Mouse (Mus musculus) limb, embryonic 10.5 days (tissue): ENCODE results near the gene Marveld3. TPM values are rescaled to one million over a fixed set of nuclear protein-coding genes. Genes with fewer than 3 reads are reported as not detected.

Experiments
- DNase-seq: peaks from one replicate; pipeline ENCODE4 v3.0.0-alpha.2; 2017; ENCODE audit warnings: low spot score
- H3K27ac ChIP-seq: fragments of 300-500 bp; sonication (generic); 2 replicates; pipeline ENCODE4 v1.5.1; 2016; ENCODE audit warnings: mild to moderate bottlenecking
- H3K27me3 ChIP-seq: fragments of 300-500 bp; sonication (generic); 2 replicates; pipeline ENCODE4 v1.6.1; 2016; ENCODE audit warnings: low read depth, mild to moderate bottlenecking; ENCODE audit not compliant: poor library complexity, severe bottlenecking
- H3K36me3 ChIP-seq: fragments of 300-500 bp; sonication (generic); 2 replicates; pipeline ENCODE4 v1.6.1; 2016; ENCODE audit warnings: mild to moderate bottlenecking, moderate library complexity
- H3K4me1 ChIP-seq: fragments of 300-500 bp; sonication (generic); 2 replicates; pipeline ENCODE4 v1.6.1; 2016
- H3K4me3 ChIP-seq: fragments of 300-500 bp; sonication (generic); 2 replicates; pipeline ENCODE4 v1.5.1; 2016; ENCODE audit warnings: mild to moderate bottlenecking, moderate library complexity
- H3K9me3 ChIP-seq: fragments of 300-500 bp; sonication (generic); replicated peaks from 2 replicates; pipeline ENCODE4 v1.6.1; 2016; ENCODE audit warnings: mild to moderate bottlenecking
- WGBS: fragments of 180-500 bp; shearing (Covaris S2); methylation state at CpG from one replicate; pipeline ENCODE4 v1.1.7; 2016; 5-methylcytosine and 5-hydroxymethylcytosine counted together
- polyA plus RNA-seq: library from polyadenylated mRNA; unstranded; fragments of >200 nt; fragmentation: Nextera tagmentation; extraction: Ambion mirVana; gene quantifications from 2 replicates; pipeline ENCODE4 v1.2.1, GENCODE M21; 2016

Marveld3 gene
- polyA plus RNA-seq, 1 experiment from 2014 or later = 0.89 TPM

DNA sequence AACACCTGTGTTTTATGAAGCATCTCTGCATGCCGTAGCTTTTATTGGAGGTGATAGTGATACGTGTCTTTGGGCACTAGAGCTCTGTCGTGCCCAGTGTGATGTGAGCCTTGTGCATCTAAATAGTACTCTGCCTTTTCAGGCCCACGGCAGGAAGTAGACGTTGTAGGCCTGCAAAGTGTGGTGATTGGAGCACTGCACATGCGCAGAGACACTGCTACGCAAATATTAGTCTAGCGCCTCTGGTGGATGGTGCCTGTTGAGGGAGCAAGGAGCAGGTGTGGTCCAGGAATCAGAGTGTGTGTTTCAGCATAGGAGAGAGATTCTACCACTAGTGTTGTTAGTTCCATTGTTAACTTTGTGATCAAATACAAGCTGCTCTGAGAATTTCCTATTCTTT, 27.1 kb upstream of the Marveld3 start:
- no peak for DNase-seq
- no peak overlapping the region for H3K27ac ChIP-seq
- 91% methylated on average over 8 of the region's 8 CpGs for WGBS
- H3K9me3 ChIP-seq = no peaks in the 10 kb centered on the region
- H3K4me3 ChIP-seq = no peak overlapping the region
- H3K36me3 ChIP-seq = no peaks in the 10 kb centered on the region
- H3K27me3 ChIP-seq = no peaks in the 10 kb centered on the region
- H3K4me1 ChIP-seq = no peaks in the 10 kb centered on the region

DNA sequence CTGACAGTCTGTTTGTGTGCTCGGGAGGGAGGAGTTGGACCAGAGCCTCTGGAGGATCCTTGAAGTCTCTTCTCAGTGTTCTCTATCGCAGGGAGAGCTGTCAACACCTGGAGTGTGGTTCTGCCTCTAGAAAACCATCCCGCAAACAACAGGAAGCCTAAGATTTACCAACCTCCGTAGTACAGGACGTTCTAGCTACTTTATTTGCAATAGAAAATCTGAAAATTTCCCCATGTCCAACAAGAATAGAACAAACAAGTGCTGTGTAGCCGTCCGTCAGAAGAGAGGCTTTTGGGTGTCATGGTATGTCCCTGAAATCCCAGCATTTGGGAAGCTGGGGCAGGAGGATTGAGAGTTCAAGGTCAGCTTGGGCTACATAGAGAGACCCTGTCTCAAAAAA, 25.8 kb upstream of the Marveld3 start:
- Histone ChIP-seq H3K27me3 (no peaks in the 10 kb centered on the region), H3K36me3 (no peaks in the 10 kb centered on the region), H3K4me3 (no peak overlapping the region), H3K9me3 (no peaks in the 10 kb centered on the region), H3K4me1 (no peaks in the 10 kb centered on the region), H3K27ac (no peak overlapping the region)
- DNase-seq = no peak
- 86% methylated on average over 7 of the region's 7 CpGs for WGBS

DNA sequence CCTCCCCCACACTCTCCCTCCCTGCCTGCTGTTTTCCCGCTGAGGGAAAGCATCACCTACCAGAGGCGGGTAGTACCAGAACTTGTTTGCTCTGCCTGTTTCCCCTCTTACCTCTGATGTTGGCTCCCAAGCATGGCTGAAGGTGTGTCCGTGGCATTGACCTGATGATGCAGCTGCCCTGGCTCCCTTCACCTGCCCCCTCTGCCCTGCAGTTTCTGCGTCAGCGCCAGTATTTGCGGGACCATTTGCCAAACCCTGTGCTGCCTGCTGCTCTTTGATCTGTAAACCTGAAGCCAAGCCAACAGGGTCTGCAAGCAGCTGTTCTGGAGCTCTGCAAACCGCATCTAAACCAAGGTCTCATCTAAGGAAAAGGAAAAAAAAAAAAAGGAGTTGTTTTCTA, 24.4 kb upstream of the Marveld3 start:
- WGBS = 67% methylated on average over 7 of the region's 7 CpGs
- Histone ChIP-seq H3K4me1 (no peaks in the 10 kb centered on the region), H3K27ac (no peak overlapping the region), H3K9me3 (no peaks in the 10 kb centered on the region), H3K4me3 (no peak overlapping the region), H3K27me3 (no peaks in the 10 kb centered on the region), H3K36me3 (no peaks in the 10 kb centered on the region)
- no peak for DNase-seq

DNA sequence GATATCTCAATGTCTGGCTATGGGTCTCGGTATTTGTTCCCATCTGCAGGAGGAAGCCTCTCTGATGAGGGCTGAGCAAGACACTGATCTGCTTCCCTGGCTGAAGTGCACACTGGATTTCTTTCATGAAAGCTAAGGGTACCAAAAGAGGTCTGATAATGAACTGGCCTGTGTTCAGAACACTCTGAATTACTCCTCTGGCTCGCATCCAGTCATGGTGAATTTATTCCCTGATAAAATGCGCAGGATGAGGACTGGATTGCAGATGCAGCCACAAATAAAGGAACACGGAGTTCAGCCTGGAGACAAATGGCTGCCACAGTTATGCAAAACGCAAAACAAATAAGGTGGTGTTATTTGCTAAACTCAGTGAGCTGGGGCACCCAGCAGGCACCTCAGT, 21.9 kb upstream of the Marveld3 start:
- Histone ChIP-seq H3K36me3 (no peaks in the 10 kb centered on the region), H3K4me3 (no peak overlapping the region), H3K9me3 (no peaks in the 10 kb centered on the region), H3K4me1 (no peaks in the 10 kb centered on the region), H3K27ac (no peak overlapping the region), H3K27me3 (no peaks in the 10 kb centered on the region)
- DNase-seq = no peak
- WGBS = 46% methylated on average over 5 of the region's 5 CpGs

DNA sequence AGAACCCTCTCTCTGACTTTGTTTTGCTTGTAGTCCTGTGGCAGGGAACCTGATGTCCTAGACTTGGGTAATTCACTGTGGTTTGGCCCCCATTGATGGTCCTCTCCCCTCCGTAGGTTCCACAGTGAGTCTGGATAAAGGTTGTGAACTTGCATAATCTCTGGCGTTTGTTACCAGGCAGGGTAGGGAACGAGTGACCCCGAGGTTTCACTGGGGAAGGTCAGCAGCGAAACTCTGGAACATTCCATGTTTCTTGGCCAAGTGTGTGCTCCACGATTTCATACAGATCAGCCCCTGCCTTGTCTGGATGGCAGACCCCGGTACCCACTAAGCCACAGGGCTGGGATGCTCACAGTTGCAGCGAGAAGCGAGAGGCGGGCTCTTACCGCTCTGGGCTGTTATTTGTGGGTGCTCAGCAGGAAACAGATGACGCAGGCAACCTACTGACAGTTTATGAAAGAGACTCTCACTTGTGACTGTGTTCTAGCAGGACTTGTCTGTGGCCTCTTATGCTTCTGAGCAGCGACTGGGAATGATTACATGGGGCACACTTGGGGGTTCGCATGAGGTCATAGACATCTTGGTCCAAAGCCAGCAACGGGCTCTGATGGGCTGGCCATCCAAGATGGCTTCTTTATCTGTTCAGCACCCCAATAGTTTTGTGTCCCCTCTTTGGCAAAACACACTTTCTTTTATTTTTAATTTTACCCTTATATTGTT, 20.5 kb upstream of the Marveld3 start:
- no peaks in the 10 kb centered on the region for H3K27me3 ChIP-seq
- H3K4me1 ChIP-seq = no peaks in the 10 kb centered on the region
- H3K36me3 ChIP-seq = no peaks in the 10 kb centered on the region
- no peak for DNase-seq
- H3K27ac ChIP-seq = no peak overlapping the region
- no peak overlapping the region for H3K4me3 ChIP-seq
- no peaks in the 10 kb centered on the region for H3K9me3 ChIP-seq
- 84% methylated on average over 15 of the region's 15 CpGs for WGBS

DNA sequence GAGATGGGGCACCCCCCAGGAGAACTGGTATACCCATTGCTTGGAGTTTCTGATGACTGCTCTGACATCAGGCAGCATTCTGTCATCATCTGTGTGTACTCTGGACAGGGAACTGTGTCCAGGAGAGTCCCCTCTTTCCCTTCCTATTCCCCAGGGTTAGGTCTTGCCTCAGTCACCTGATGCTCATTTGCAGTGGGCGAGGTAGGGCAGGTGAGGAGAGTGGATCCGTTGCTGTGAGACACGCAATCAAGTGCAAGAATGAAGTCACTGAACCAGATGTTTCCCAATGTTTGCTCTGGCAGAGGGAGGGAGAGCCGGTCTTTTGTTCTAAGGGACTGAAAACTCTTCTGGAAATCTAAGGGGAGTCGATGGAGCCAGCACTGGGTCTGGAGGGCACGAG, 17.3 kb upstream of the Marveld3 start:
- no peaks in the 10 kb centered on the region for H3K4me1 ChIP-seq
- H3K4me3 ChIP-seq = no peak overlapping the region
- WGBS = 87% methylated on average over 6 of the region's 6 CpGs
- H3K36me3 ChIP-seq = no peaks in the 10 kb centered on the region
- DNase-seq = no peak
- no peak overlapping the region for H3K27ac ChIP-seq
- H3K27me3 ChIP-seq = no peaks in the 10 kb centered on the region
- H3K9me3 ChIP-seq = no peaks in the 10 kb centered on the region

DNA sequence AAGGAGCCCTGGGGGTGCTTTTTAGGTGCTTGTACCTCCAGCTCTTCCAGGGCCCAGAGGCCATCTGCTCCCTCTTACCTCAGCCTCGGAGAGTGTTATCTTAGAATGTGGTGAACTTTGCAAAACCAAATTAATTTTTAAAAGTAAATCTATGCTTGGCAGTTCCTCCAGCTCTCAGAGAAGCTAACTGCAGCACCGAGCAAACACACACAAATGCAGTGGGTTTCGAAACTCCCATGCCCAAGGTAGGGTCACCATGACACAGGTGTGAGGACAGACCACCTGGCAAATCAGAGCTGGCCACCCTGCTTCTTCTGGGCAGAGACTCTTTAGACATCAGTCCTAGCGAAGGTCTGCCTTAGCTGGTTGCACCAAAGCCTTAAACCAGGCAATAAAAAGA, 10.9 kb upstream of the Marveld3 start:
- 88% methylated on average over 4 of the region's 4 CpGs for WGBS
- no peaks in the 10 kb centered on the region for H3K4me1 ChIP-seq

DNA sequence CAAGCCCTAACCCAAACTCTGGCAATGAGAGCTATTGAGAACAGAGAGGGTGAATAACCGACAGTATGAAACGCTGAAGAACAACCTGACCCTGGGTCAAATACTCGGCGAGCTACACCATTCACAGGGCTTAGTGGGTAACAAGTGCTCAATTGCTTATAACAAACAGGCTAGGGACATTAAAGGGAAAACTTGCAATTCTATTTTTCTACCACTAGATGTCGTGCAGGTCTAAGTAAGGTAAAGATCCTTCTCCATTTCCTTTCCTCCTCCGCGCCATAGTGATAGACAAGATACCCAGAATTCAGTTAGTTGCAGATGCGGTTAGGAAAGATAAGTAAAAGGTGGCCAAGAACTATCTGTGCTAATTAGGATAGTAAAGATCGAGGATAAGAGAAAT, 8.3 kb upstream of the Marveld3 start:
- Histone ChIP-seq H3K9me3 (no peaks in the 10 kb centered on the region), H3K27ac (no peak overlapping the region), H3K4me3 (no peak overlapping the region), H3K27me3 (peaks cover 31% of the 10 kb centered on the region), H3K4me1 (no peaks in the 10 kb centered on the region), H3K36me3 (no peaks in the 10 kb centered on the region)
- DNase-seq = no peak
- 13% methylated on average over 9 of the region's 9 CpGs for WGBS

More for the DNA sequence above, 10.9 kb upstream of the Marveld3 start:
- H3K36me3 ChIP-seq = no peaks in the 10 kb centered on the region
- no peaks in the 10 kb centered on the region for H3K9me3 ChIP-seq
- no peak for DNase-seq
- H3K4me3 ChIP-seq = no peak overlapping the region
- H3K27ac ChIP-seq = no peak overlapping the region
- peaks cover 28% of the 10 kb centered on the region for H3K27me3 ChIP-seq

DNA sequence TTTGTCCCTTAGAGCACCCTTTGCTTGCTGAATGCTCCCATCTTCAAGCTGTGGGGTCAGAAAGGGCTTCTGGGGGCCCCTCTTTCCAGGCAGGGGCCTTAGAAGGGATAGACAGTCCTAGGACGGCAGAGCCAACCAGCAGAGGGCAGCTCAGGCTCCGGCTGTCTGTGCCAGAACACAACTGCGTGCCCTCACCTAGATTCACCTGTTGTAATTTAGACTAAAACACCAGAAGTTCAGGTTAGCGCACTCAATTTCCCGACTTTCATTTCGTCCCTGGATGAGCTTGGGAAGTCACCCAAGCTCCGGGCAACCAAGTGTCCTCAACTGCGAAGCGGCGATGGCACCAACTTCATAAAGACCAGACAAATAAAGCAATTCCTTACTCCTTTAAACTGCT, 6.8 kb upstream of the Marveld3 start:
- Histone ChIP-seq H3K36me3 (no peaks in the 10 kb centered on the region), H3K27me3 (peaks cover 36% of the 10 kb centered on the region), H3K27ac (no peak overlapping the region), H3K4me3 (no peak overlapping the region), H3K4me1 (no peaks in the 10 kb centered on the region), H3K9me3 (no peaks in the 10 kb centered on the region)
- DNase-seq = no peak
- 62% methylated on average over 10 of the region's 10 CpGs for WGBS

DNA sequence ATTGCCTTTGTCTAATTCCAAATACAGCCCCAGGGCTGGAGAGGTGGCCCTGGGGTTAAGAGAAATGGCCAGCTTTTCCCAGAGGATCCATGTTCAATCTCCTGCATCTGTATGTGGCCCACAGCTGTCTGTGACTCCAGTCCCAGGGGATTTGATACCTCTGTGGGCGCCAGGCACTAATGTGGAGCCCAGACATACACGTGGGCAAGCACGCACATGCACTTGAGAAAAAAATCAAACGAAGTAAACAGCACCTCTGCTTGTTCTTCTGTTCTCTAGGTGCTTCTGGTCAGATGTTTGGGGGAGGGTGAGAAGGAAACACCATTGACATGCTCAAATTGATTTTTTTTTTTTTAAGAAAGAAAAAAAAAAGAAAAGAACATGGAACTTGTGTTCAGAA, 2.1 kb upstream of the Marveld3 start:
- Histone ChIP-seq H3K4me1 (peaks cover 8% of the 10 kb centered on the region), H3K4me3 (no peak overlapping the region), H3K36me3 (no peaks in the 10 kb centered on the region), H3K27me3 (peaks cover 67% of the 10 kb centered on the region), H3K9me3 (no peaks in the 10 kb centered on the region), H3K27ac (no peak overlapping the region)
- WGBS = 78% methylated on average over 4 of the region's 4 CpGs
- DNase-seq = no peak

DNA sequence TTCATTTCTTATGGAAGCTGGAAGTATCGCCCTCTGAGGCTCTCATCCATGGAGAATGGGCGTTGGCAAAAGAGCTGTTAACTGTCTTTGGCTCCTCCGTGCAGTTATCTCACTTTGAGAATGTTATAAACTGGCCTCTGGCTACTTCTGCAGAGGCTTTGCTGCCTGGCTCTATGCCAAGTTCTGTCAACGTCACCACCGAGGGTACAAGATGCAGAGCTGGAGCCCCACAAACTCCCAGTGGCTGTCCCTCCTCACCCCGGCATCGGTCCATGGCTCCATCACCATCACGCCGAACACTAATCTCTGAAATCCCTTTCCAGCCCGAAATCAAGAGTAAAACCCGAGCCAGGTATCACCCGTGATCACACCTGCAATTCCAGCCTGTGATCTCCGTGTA, 1.4 kb upstream of the Marveld3 start:
- DNase-seq = no peak
- WGBS = 86% methylated on average over 13 of the region's 13 CpGs
- no peaks in the 10 kb centered on the region for H3K36me3 ChIP-seq
- H3K4me1 ChIP-seq = peaks cover 8% of the 10 kb centered on the region
- H3K4me3 ChIP-seq = no peak overlapping the region
- H3K27ac ChIP-seq = no peak overlapping the region
- peaks cover 67% of the 10 kb centered on the region for H3K27me3 ChIP-seq
- no peaks in the 10 kb centered on the region for H3K9me3 ChIP-seq

DNA sequence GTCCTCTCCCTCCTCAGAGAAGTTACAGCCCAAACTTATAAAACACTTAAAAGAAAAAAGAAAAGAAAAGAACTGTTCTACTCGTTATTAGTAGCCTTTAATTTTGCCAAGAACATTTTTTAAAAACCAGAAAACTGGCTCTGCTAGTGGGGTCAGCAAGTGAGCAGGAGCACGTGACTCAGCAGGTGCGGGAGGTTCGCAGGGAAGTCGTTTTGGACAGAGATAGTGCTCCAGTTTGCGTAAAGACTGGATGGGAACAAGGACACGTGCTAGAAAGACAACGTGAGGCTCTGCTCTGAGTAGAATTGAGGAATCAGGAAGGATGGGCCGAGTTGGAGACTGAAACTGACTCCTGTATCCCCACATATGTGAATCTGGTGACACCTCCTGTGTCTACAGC, 893 bp upstream of the Marveld3 start:
- no peaks in the 10 kb centered on the region for H3K9me3 ChIP-seq
- no peak overlapping the region for H3K27ac ChIP-seq
- no peak for DNase-seq
- WGBS = 81% methylated on average over 9 of the region's 9 CpGs
- no peak overlapping the region for H3K4me3 ChIP-seq
- peaks cover 67% of the 10 kb centered on the region for H3K27me3 ChIP-seq
- H3K4me1 ChIP-seq = peaks cover 13% of the 10 kb centered on the region
- no peaks in the 10 kb centered on the region for H3K36me3 ChIP-seq

DNA sequence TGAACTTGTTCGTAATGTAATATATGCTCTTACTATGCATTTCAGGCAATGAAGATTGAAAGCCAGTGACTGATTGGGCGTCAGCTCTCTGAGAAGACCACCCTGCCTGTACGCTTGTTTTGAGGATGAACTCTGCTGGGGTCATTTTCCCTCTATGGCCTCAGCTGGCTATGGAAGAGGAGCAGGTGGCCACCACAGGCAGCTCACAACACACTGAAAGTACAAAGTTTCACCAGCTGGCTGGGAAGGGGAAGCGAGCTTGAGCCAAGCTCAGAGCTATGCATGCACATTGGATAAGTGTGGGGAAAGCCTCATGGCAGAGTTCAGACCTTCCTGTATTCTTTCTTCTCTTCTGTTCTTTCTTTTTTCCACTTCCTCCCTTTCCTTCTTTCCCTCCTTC, 2.9 kb downstream of the Marveld3 start:
- H3K27ac ChIP-seq = no peak overlapping the region
- WGBS = 86% methylated on average over 4 of the region's 4 CpGs
- H3K27me3 ChIP-seq = peaks cover 92% of the 10 kb centered on the region
- no peak for DNase-seq
- peaks cover 23% of the 10 kb centered on the region for H3K4me1 ChIP-seq
- H3K9me3 ChIP-seq = no peaks in the 10 kb centered on the region
- no peak overlapping the region for H3K4me3 ChIP-seq
- no peaks in the 10 kb centered on the region for H3K36me3 ChIP-seq

DNA sequence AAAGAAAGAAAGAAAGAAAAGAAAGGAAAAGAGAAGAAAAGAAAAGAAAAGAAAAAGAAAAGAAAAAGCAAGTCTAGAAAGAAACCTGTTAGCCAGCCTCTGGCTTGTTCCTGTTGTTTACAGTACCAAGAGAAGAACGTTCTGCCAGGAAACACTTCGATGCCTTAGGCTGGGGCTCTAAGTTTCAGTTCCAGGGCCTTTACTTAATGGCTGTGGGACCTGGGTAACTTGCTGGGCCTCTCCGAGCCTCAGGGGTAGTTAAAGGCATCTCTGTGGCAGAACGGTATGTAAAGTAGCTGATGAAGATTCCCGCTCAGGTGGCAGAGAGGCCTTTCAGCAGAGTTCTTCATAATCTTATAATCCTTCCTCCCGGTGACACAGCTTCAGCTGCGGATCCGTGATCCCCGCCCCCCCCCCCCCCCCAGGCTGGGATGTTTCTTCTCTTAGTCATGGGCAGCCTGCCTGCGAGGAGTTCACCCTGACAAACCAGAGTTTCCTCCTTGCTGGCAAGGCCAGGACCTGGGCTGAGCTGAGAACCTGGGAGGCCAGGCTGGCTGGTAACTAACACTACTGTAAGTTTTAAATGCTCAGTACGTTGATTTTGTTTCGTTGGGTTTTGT, 3.9 kb downstream of the Marveld3 start:
- Histone ChIP-seq H3K27ac (no peak overlapping the region), H3K36me3 (no peaks in the 10 kb centered on the region), H3K4me3 (no peak overlapping the region), H3K9me3 (no peaks in the 10 kb centered on the region), H3K4me1 (peaks cover 23% of the 10 kb centered on the region), H3K27me3 (peaks cover 92% of the 10 kb centered on the region)
- 32% methylated on average over 12 of the region's 12 CpGs for WGBS
- DNase-seq = no peak
